In genomic region chr10:80141243-80141642, GRCm38 (mm10) we compare ENCODE assay signal across 8 mouse cellular contexts. TPM values are rescaled to one million over a fixed set of nuclear protein-coding genes. Genes with fewer than 3 reads are reported as not detected.
DNase-seq lines count a peak whose midpoint lies in the region; ATAC-seq and TF ChIP-seq lines count a peak whose summit lies in the region.

No protein-coding gene starts in this region.

- H3K27ac ChIP-seq in embryonic facial prominence, embryonic 13.5 days, result peak overlapping the region; percentile 81
- peak overlapping the region; percentile 95 for H3K27ac ChIP-seq in heart, adult 2 months
- peak overlapping the region; percentile 74 for H3K27ac ChIP-seq in limb, embryonic 13.5 days
- peak overlapping the region; percentile 89 for H3K27ac ChIP-seq in midbrain, embryonic 15.5 days

- H3K27me3 ChIP-seq in embryonic facial prominence, embryonic 13.5 days, result peaks cover 21% of the 10 kb centered on the region
- no peaks in the 10 kb centered on the region; the same call in 1 of the 2 replicates for H3K27me3 ChIP-seq in heart, adult 2 months (ENCODE audit: control insufficient read depth, insufficient read depth, low read length)
- peaks cover 34% of the 10 kb centered on the region for H3K27me3 ChIP-seq in limb, embryonic 13.5 days
- H3K27me3 ChIP-seq in midbrain, embryonic 15.5 days (replicated peaks), result no peaks in the 10 kb centered on the region

- ATAC-seq in embryonic facial prominence, embryonic 13.5 days (ENCODE audit: insufficient number of reproducible peaks, insufficient read depth, low FRiP score, low TSS enrichment, low read depth), result peak; percentile 66
- peak; percentile 58 for ATAC-seq in limb, embryonic 13.5 days (ENCODE audit: low FRiP score, low read depth)
- peak; percentile 63 for ATAC-seq in midbrain, embryonic 15.5 days (replicated peaks)

- peak; percentile 81; the same call in 1 of the 2 replicates for TF ChIP-seq EP300 in heart, adult 2 months (IDR thresholded peaks at IDR 0.05; ENCODE audit: insufficient read depth, low read depth, low read length)

- peak; percentile 99 for DNase-seq in 416B (ENCODE audit: low read depth)
- peak; percentile 81 to 88 for DNase-seq in adrenal gland, postnatal 4 days (ENCODE audit: low spot score in 2 of 2)
- DNase-seq in heart, adult 2 months, result peak; percentile 95 to 98
- DNase-seq in kidney, adult 8-10 months, result peak; percentile 95 to 97
- peak; percentile 93 to 97 for DNase-seq in spleen, adult 18-20 months

- H3K36me3 ChIP-seq in embryonic facial prominence, embryonic 13.5 days, result peaks cover 30% of the 10 kb centered on the region
- no peaks in the 10 kb centered on the region for H3K36me3 ChIP-seq in heart, adult 2 months (ENCODE audit: control insufficient read depth, insufficient read depth, low read length)
- peaks cover 31% of the 10 kb centered on the region for H3K36me3 ChIP-seq in limb, embryonic 13.5 days
- peaks cover 3% of the 10 kb centered on the region; the same call in 1 of the 2 replicates for H3K36me3 ChIP-seq in midbrain, embryonic 15.5 days (replicated peaks)

- peak overlapping the region; percentile 70 for H3K4me3 ChIP-seq in embryonic facial prominence, embryonic 13.5 days
- peak overlapping the region; percentile 47 for H3K4me3 ChIP-seq in heart, adult 2 months
- peak overlapping the region; percentile 81 for H3K4me3 ChIP-seq in limb, embryonic 13.5 days
- H3K4me3 ChIP-seq in midbrain, embryonic 15.5 days, result peak overlapping the region; percentile 79

- peak overlapping the region; percentile 41; the same call in 1 of the 2 replicates for H3K9ac ChIP-seq in embryonic facial prominence, embryonic 13.5 days
- H3K9ac ChIP-seq in heart, adult 2 months (ENCODE audit: low read depth, low read length), result peak overlapping the region; percentile 76
- peak overlapping the region; percentile 58 for H3K9ac ChIP-seq in limb, embryonic 13.5 days
- peak overlapping the region; percentile 30 for H3K9ac ChIP-seq in midbrain, embryonic 15.5 days

- peaks cover 4% of the 10 kb centered on the region for H3K79me2 ChIP-seq in heart, adult 2 months (replicated peaks; ENCODE audit: control insufficient read depth, insufficient read depth, low read length)

- H3K9me3 ChIP-seq in embryonic facial prominence, embryonic 13.5 days, result no peaks in the 10 kb centered on the region
- no peaks in the 10 kb centered on the region for H3K9me3 ChIP-seq in limb, embryonic 13.5 days
- no peaks in the 10 kb centered on the region for H3K9me3 ChIP-seq in midbrain, embryonic 15.5 days

- intact Hi-C loops in heart, adult 2 months (cut with DNase I), result loop anchor here (1.0 to 5.0 kb wide), 4 partner anchors 24 to 214 kb away; partner anchors contain the start of genes Arid3a, Tmem259 and Wdr18

- peak; percentile 83 for TF ChIP-seq POLR2A in heart, adult 2 months (IDR thresholded peaks at IDR 0.05; ENCODE audit: insufficient read depth, low read depth, low read length)

- under 1% methylated on average over 29 of the region's 29 CpGs for WGBS in embryonic facial prominence, embryonic 13.5 days
- under 1% methylated on average over 29 of the region's 29 CpGs for WGBS in heart, adult 2 months
- under 1% methylated on average over 29 of the region's 29 CpGs for WGBS in limb, embryonic 13.5 days
- WGBS in midbrain, embryonic 15.5 days, result under 1% methylated on average over 29 of the region's 29 CpGs

- H3K4me1 ChIP-seq in embryonic facial prominence, embryonic 13.5 days, result peaks cover 66% of the 10 kb centered on the region
- H3K4me1 ChIP-seq in heart, adult 2 months (ENCODE audit: control insufficient read depth, insufficient read depth, low read length), result peaks cover 8% of the 10 kb centered on the region
- H3K4me1 ChIP-seq in limb, embryonic 13.5 days, result peaks cover 73% of the 10 kb centered on the region
- peaks cover 68% of the 10 kb centered on the region for H3K4me1 ChIP-seq in midbrain, embryonic 15.5 days

- peak overlapping the region; percentile 92 for H3K4me2 ChIP-seq in embryonic facial prominence, embryonic 13.5 days
- H3K4me2 ChIP-seq in limb, embryonic 13.5 days (replicated peaks), result peak overlapping the region; percentile 96
- H3K4me2 ChIP-seq in midbrain, embryonic 15.5 days, result peak overlapping the region; percentile 81

- peak; percentile 79 for TF ChIP-seq CTCF in heart, adult 2 months (IDR thresholded peaks at IDR 0.05)

RNA-seq across cellular contexts. Expression of gene Cbarp, which starts 0.6 kb away (rescaled TPM):
- 10 to 100 TPM; 49.1 to 72.7 TPM for total RNA-seq in adrenal gland, postnatal 4 days (2021)
- polyA plus RNA-seq in embryonic facial prominence, embryonic 13.5 days (2015; fragmentation: Nextera tagmentation; extraction: Ambion mirVana), result 6.8 and 9.8 TPM in 2 replicates
- total RNA-seq in heart, adult 2 months (2021), result 1 to 10 TPM; 3.9 to 4.9 TPM
- 3.0 and 4.3 TPM in 2 replicates for polyA plus RNA-seq in heart, adult 2 months (2012; rRNA removed)
- 7.4 and 8.1 TPM in 2 replicates for polyA plus RNA-seq in limb, embryonic 13.5 days (2015; fragmentation: Nextera tagmentation; extraction: Ambion mirVana)
- 65.7 and 66.9 TPM in 2 replicates for polyA plus RNA-seq in midbrain, embryonic 15.5 days (2015; fragmentation: Nextera tagmentation; extraction: Ambion mirVana)

RNA-seq across cellular contexts. Expression of gene Atp5d, which starts 2.8 kb away (rescaled TPM):
- total RNA-seq in adrenal gland, postnatal 4 days (2021), result 100 to 1,000 TPM; 401 to 425 TPM
- polyA plus RNA-seq in embryonic facial prominence, embryonic 13.5 days (2015; fragmentation: Nextera tagmentation; extraction: Ambion mirVana), result 491 and 513 TPM in 2 replicates
- total RNA-seq in heart, adult 2 months (2021), result 1,000 to 10,000 TPM; 1,015 to 1,150 TPM
- 1,139 and 1,938 TPM in 2 replicates for polyA plus RNA-seq in heart, adult 2 months (2012; rRNA removed)
- polyA plus RNA-seq in limb, embryonic 13.5 days (2015; fragmentation: Nextera tagmentation; extraction: Ambion mirVana), result 456 and 475 TPM in 2 replicates
- 444 and 468 TPM in 2 replicates for polyA plus RNA-seq in midbrain, embryonic 15.5 days (2015; fragmentation: Nextera tagmentation; extraction: Ambion mirVana)

RNA-seq across cellular contexts. Expression of gene Midn, which starts 6.8 kb away (rescaled TPM):
- 100 to 1,000 TPM; 113 to 124 TPM for total RNA-seq in adrenal gland, postnatal 4 days (2021)
- 21.2 and 25.7 TPM in 2 replicates for polyA plus RNA-seq in embryonic facial prominence, embryonic 13.5 days (2015; fragmentation: Nextera tagmentation; extraction: Ambion mirVana)
- total RNA-seq in heart, adult 2 months (2021), result 100 to 1,000 TPM in 1 of 2 experiments, 10 to 100 TPM in 1; 96.2 to 102 TPM
- 50.1 and 74.5 TPM in 2 replicates for polyA plus RNA-seq in heart, adult 2 months (2012; rRNA removed)
- 22.9 and 23.2 TPM in 2 replicates for polyA plus RNA-seq in limb, embryonic 13.5 days (2015; fragmentation: Nextera tagmentation; extraction: Ambion mirVana)
- 29.5 and 29.9 TPM in 2 replicates for polyA plus RNA-seq in midbrain, embryonic 15.5 days (2015; fragmentation: Nextera tagmentation; extraction: Ambion mirVana)

RNA-seq across cellular contexts. Expression of gene Cirbp, which starts 24.5 kb away (rescaled TPM):
- total RNA-seq in adrenal gland, postnatal 4 days (2021), result 100 to 1,000 TPM; 296 to 322 TPM
- polyA plus RNA-seq in embryonic facial prominence, embryonic 13.5 days (2015; fragmentation: Nextera tagmentation; extraction: Ambion mirVana), result 142 and 162 TPM in 2 replicates
- total RNA-seq in heart, adult 2 months (2021), result 10 to 100 TPM; 34.2 to 43.2 TPM
- polyA plus RNA-seq in heart, adult 2 months (2012; rRNA removed), result 62.5 and 85.8 TPM in 2 replicates
- polyA plus RNA-seq in limb, embryonic 13.5 days (2015; fragmentation: Nextera tagmentation; extraction: Ambion mirVana), result 149 and 194 TPM in 2 replicates
- 364 and 392 TPM in 2 replicates for polyA plus RNA-seq in midbrain, embryonic 15.5 days (2015; fragmentation: Nextera tagmentation; extraction: Ambion mirVana)

RNA-seq across cellular contexts. Expression of gene Stk11, which starts 25.6 kb away (rescaled TPM):
- 100 to 1,000 TPM; 130 to 139 TPM for total RNA-seq in adrenal gland, postnatal 4 days (2021)
- 18.5 and 19.0 TPM in 2 replicates for polyA plus RNA-seq in embryonic facial prominence, embryonic 13.5 days (2015; fragmentation: Nextera tagmentation; extraction: Ambion mirVana)
- 100 to 1,000 TPM; 140 to 161 TPM for total RNA-seq in heart, adult 2 months (2021)
- polyA plus RNA-seq in heart, adult 2 months (2012; rRNA removed), result 127 and 144 TPM in 2 replicates
- 17.1 and 17.4 TPM in 2 replicates for polyA plus RNA-seq in limb, embryonic 13.5 days (2015; fragmentation: Nextera tagmentation; extraction: Ambion mirVana)
- 19.6 and 20.5 TPM in 2 replicates for polyA plus RNA-seq in midbrain, embryonic 15.5 days (2015; fragmentation: Nextera tagmentation; extraction: Ambion mirVana)

Comparison
In these comparisons a context has a peak if more than half of its experiments do, and no peak if none do; other contexts are left out.
1. Peak in every context shown above with its lines: DNase-seq, ATAC-seq, H3K4me3 ChIP-seq and H3K27ac ChIP-seq.